Mouse (Mus musculus) intestine, embryonic 14.5 days (tissue): ENCODE measurements around the gene Ythdc1. TPM values are rescaled to one million over a fixed set of nuclear protein-coding genes. Genes with fewer than 3 reads are reported as not detected.
"Not testable (repeated sequence)": the region's sequence is repeated elsewhere in the genome, so short reads cannot be mapped to it uniquely, and the experiment has no call there.

Experiments
- ATAC-seq: fragments of 200-750 bp; cut with Nextera tagmentation; replicated peaks from 2 replicates; pipeline ENCODE4 v1.8.0; 2017; ENCODE audit warnings: low read depth, moderate number of reproducible peaks, moderate TSS enrichment, moderate library complexity; ENCODE audit not compliant: low FRiP score, low TSS enrichment
- DNase-seq: peaks from one replicate; pipeline ENCODE4 v3.0.0-alpha.2; 2018; ENCODE audit warnings: low spot score
- H3K27ac ChIP-seq: fragments of 300-500 bp; sonication (generic); 2 replicates; pipeline ENCODE4 v1.5.1; 2014; ENCODE audit warnings: low read depth, mild to moderate bottlenecking, control low read depth
- H3K27me3 ChIP-seq: fragments of 300-500 bp; sonication (generic); replicated peaks from 2 replicates; pipeline ENCODE4 v1.6.1; 2014; ENCODE audit warnings: low read length, control low read depth; ENCODE audit not compliant: control insufficient read depth, insufficient read depth
- H3K36me3 ChIP-seq: fragments of 300-500 bp; sonication (generic); 2 replicates; pipeline ENCODE4 v1.6.1; 2014; ENCODE audit warnings: low read length, control low read depth; ENCODE audit not compliant: control insufficient read depth, insufficient read depth
- H3K4me1 ChIP-seq: fragments of 300-500 bp; sonication (generic); replicated peaks from 2 replicates; pipeline ENCODE4 v1.6.1; 2014; ENCODE audit warnings: low read length, control low read depth, mixed read lengths; ENCODE audit not compliant: control insufficient read depth, insufficient read depth
- H3K4me2 ChIP-seq: fragments of 300-500 bp; sonication (generic); 2 replicates; pipeline ENCODE4 v1.6.1; 2014; ENCODE audit warnings: low read length
- H3K4me3 ChIP-seq: fragments of 300-500 bp; sonication (generic); 2 replicates; pipeline ENCODE4 v1.5.1; 2014; ENCODE audit warnings: low read depth, low read length, control low read depth, mixed read lengths
- H3K9ac ChIP-seq: fragments of 300-500 bp; sonication (generic); 2 replicates; pipeline ENCODE4 v1.6.1; 2014; ENCODE audit warnings: mild to moderate bottlenecking, low read length
- H3K9me3 ChIP-seq: fragments of 300-500 bp; sonication (generic); 2 replicates; pipeline ENCODE4 v1.6.1; 2016; ENCODE audit warnings: low read length, control low read depth; ENCODE audit not compliant: control insufficient read depth
- WGBS: fragments of 180-500 bp; shearing (Covaris S2); extraction: QIAGEN DNeasy Blood & Tissue Kit; methylation state at CpG from one replicate; pipeline ENCODE4 v1.1.7; 2014; 5-methylcytosine and 5-hydroxymethylcytosine counted together
- polyA plus RNA-seq: library from polyadenylated mRNA; unstranded; fragments of >200 nt; fragmentation: Nextera tagmentation; extraction: Ambion mirVana; gene quantifications from 2 replicates; pipeline ENCODE4 v1.2.1, GENCODE M21; 2014

Ythdc1 gene
- polyA plus RNA-seq, 1 experiment from 2014 or later: 43.0 TPM

DNA sequence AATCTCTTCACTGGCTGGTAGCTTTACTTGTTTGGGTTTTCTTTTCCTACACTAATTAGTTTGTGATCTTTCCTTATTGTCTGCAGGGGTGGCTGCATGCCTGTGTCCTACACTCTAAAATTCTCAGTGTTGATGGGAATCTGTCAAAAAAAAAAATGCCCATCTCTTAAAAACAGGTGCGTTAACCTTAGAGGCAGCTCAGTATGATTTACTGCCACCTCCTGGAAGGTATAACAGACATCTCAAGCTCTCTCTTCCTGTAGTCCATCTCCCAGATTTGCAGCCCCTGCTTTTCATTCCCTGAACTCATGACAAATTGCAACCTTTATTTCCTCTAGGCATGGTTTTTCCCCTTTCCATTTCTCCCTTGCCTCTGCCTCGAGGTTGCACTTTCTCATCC lies 14.1 kb upstream of the Ythdc1 start:
- H3K4me2 ChIP-seq: no peak overlapping the region
- H3K27me3 ChIP-seq: no peaks in the 10 kb centered on the region
- H3K4me1 ChIP-seq: no peaks in the 10 kb centered on the region
- DNase-seq (no peak), ATAC-seq (no peak)
- H3K27ac ChIP-seq: no peak overlapping the region
- WGBS: 20% methylated on average over 2 of the region's 2 CpGs
- H3K9me3 ChIP-seq: no peaks in the 10 kb centered on the region
- no peak overlapping the region for H3K4me3 ChIP-seq
- no peaks in the 10 kb centered on the region for H3K36me3 ChIP-seq
- H3K9ac ChIP-seq: no peak overlapping the region

DNA sequence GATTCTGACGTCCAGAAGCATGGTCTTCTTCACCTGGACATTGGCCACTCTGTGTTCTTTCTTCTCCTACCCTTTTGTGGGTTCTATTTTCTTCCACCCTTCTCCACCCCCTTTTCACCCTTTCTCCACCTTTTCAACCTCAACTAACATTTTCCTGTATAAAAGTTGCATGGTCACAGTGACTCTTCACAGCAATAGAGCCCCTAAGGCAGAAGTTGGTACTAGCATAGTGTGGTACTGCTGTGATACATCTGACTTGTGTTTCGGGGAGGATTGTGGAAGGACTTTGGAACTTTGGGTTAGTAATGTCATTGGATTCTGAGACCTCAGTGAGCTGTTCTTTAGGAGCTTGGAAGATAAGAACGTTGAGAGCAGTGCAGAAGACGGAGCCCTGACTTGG lies 11.8 kb upstream of the Ythdc1 start:
- no peak for ATAC-seq
- Histone ChIP-seq H3K27ac (no peak overlapping the region), H3K4me3 (no peak overlapping the region), H3K27me3 (no peaks in the 10 kb centered on the region), H3K36me3 (no peaks in the 10 kb centered on the region), H3K9me3 (no peaks in the 10 kb centered on the region), H3K4me2 (no peak overlapping the region), H3K4me1 (no peaks in the 10 kb centered on the region), H3K9ac (no peak overlapping the region)
- WGBS: 52% methylated on average over 4 of the region's 4 CpGs
- DNase-seq: no peak

DNA sequence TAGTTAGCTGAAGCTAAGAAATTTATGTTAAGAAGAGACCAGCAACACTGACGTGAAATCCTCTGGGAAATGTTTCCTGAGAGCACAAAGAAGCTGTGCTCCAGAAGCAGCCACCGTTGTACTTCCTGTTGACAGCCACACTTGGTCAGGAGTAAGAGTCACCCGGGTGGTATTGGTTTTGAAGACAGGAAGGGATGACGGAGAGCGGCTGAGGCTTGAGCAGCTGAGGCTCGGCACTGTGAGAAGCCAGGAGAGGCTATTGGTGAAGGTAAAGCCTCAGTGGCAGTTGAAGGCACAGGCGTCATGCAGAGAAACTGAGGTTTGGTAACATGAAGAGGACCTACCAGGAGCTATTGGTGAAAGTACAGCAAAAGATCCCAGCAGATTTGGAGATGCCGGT lies 11.2 kb upstream of the Ythdc1 start:
- H3K27ac ChIP-seq: no peak overlapping the region
- no peak overlapping the region for H3K9ac ChIP-seq
- ATAC-seq (no peak), DNase-seq (no peak)
- WGBS: 66% methylated on average over 8 of the region's 8 CpGs
- no peaks in the 10 kb centered on the region for H3K27me3 ChIP-seq
- no peak overlapping the region for H3K4me3 ChIP-seq
- H3K4me2 ChIP-seq: no peak overlapping the region
- H3K36me3 ChIP-seq: no peaks in the 10 kb centered on the region
- H3K4me1 ChIP-seq: no peaks in the 10 kb centered on the region
- H3K9me3 ChIP-seq: no peaks in the 10 kb centered on the region

DNA sequence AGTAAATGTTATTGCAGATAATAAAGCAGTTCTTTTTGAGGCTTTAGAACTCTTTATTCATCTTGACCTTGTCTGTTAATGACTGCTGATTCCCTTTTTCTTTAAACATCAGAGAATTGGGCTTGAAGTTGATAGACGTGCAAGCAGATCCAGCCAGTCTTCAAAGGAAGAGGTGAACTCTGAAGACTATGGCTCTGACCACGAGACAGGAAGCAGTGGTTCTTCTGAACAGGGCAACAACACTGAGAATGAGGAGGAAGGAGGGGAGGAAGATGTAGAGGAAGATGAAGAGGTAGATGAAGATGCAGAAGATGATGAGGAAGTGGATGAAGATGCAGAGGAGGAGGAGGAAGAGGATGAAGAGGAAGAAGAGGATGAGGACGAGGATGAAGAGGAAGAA lies 12.8 kb downstream of the Ythdc1 start:
- Histone ChIP-seq H3K9me3 (no peaks in the 10 kb centered on the region), H3K27ac (no peak overlapping the region), H3K27me3 (no peaks in the 10 kb centered on the region), H3K4me2 (no peak overlapping the region), H3K9ac (no peak overlapping the region), H3K4me1 (no peaks in the 10 kb centered on the region), H3K36me3 (peaks cover 52% of the 10 kb centered on the region), H3K4me3 (no peak overlapping the region)
- DNase-seq (no peak), ATAC-seq (no peak)
- WGBS: 83% methylated on average over 3 of the region's 3 CpGs

DNA sequence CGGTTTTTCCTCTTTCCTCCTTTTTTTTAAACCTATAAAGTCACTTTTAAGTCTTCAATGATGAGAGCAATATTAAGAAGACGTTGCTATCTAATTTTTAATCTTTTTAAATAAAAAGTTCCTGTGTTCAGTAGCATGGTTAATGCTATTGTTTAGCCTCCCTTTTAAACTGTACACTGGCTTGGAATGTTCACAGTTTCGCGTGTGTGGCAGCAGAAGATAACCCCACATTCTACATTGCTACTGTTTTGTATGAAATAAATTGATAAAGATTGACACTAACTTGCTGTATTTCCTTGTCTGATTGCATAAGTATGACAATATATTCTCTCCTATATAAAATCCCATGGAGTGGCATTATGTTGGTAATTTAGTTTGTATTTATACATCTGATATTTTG lies 32.4 kb downstream of the Ythdc1 start:
- not testable (repeated sequence) for H3K9me3 ChIP-seq, H3K4me1 ChIP-seq, H3K4me3 ChIP-seq, H3K4me2 ChIP-seq, ATAC-seq, H3K27me3 ChIP-seq, H3K27ac ChIP-seq, DNase-seq, H3K9ac ChIP-seq
- WGBS: 89% methylated on average over 4 of the region's 4 CpGs
- H3K36me3 ChIP-seq: peaks cover 45% of the 10 kb centered on the region

DNA sequence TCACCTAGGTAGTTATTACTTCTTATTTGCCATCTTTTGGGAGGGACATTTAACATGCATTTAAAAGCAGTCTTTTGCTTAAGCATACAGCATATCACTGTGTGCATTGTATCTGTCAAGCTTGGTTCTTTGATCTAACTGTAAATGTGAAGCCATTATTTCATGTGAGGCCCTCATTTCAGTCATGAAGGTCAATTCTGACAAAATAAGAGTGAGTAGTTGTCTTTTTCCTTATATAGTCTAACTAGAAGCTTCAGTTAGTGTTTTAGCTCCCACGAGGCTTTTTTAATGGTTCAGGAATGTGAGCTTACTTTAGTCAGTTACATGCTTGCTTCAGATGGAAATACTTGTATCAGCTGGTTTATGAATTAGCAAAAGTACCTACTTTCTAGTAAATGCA lies 34.1 kb downstream of the Ythdc1 start:
- no peaks in the 10 kb centered on the region for H3K4me1 ChIP-seq
- no peak overlapping the region for H3K27ac ChIP-seq
- WGBS: 81% methylated on average over 1 of the region's 1 CpGs
- peaks cover 36% of the 10 kb centered on the region for H3K36me3 ChIP-seq
- DNase-seq: no peak
- H3K9ac ChIP-seq: no peak overlapping the region
- no peaks in the 10 kb centered on the region for H3K9me3 ChIP-seq
- no peak overlapping the region for H3K4me3 ChIP-seq
- H3K27me3 ChIP-seq: no peaks in the 10 kb centered on the region
- ATAC-seq: no peak
- no peak overlapping the region for H3K4me2 ChIP-seq

DNA sequence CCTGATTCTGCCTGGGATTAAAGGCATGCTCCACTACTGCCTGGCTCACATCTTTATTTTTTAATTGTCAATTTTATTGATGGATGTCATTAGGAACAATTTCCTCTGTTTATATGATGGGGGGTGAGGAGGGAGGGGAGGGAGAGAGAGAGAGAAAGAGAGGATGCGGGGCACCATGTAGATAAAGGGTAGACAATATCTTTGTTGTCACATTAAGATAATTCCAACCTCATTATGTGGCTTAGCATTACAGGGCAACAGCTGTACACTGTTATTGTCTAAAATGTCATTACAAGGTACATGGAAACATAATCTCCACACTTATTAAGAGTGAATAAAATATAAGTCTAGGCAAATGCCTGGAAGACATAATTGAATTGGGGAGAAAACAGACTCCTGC lies 35.5 kb downstream of the Ythdc1 start:
- ATAC-seq (no peak), DNase-seq (no peak)
- H3K36me3 ChIP-seq: peaks cover 32% of the 10 kb centered on the region
- H3K4me1 ChIP-seq: no peaks in the 10 kb centered on the region
- no peak overlapping the region for H3K4me2 ChIP-seq
- WGBS: 68% methylated on average over 1 of the region's 1 CpGs
- H3K27me3 ChIP-seq: no peaks in the 10 kb centered on the region
- no peak overlapping the region for H3K4me3 ChIP-seq
- no peak overlapping the region for H3K9ac ChIP-seq
- H3K27ac ChIP-seq: no peak overlapping the region
- H3K9me3 ChIP-seq: no peaks in the 10 kb centered on the region

DNA sequence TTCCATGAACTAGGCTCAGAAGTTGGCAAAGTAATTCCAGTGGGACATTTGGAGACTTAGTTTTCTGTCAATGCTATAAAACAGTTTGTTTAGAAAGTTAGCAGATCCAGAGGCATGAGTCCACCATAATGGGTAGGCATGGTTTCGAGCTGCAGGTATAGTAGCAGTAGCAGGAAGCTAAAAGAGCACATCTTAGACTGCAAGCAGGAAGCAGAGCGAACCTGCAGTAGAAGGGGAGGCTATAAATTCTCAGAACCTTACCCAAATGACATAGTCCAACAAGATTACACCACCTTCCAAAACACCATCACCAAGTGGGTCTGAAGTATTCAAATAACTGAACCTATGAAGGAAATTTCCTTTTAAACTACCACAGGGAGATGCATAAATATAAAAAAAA lies 36.2 kb downstream of the Ythdc1 start:
- WGBS: 88% methylated on average over 2 of the region's 2 CpGs

DNA sequence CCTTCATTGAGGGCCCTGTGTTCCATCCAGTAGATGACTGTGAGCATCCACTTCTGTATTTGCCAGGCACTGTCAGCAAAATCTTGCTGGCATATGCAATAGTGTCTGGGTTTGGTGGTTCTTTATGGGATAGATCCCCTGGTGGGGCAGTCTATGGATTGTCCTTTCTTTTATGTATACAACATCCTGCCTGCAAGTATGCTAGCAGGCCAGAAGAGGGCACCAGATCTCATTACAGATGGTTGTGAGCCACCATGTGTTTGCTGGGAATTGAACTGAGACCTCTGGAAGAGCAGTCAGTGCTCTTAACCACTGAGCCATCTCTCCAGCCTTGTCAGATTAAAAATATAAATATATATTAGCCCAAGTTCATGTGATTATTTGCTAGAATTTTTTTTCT lies 37.2 kb downstream of the Ythdc1 start:
- not testable (repeated sequence) for ATAC-seq, H3K27me3 ChIP-seq, H3K27ac ChIP-seq, H3K4me3 ChIP-seq, DNase-seq, H3K4me2 ChIP-seq, H3K4me1 ChIP-seq, H3K9me3 ChIP-seq, H3K9ac ChIP-seq
- H3K36me3 ChIP-seq: peaks cover 16% of the 10 kb centered on the region

More for the DNA sequence above, 36.2 kb downstream of the Ythdc1 start:
- no peak overlapping the region for H3K4me3 ChIP-seq
- no peak overlapping the region for H3K4me2 ChIP-seq
- no peak for DNase-seq
- H3K9me3 ChIP-seq: no peaks in the 10 kb centered on the region
- no peak overlapping the region for H3K9ac ChIP-seq
- no peak for ATAC-seq
- no peak overlapping the region for H3K27ac ChIP-seq
- H3K27me3 ChIP-seq: no peaks in the 10 kb centered on the region
- no peaks in the 10 kb centered on the region for H3K4me1 ChIP-seq
- H3K36me3 ChIP-seq: peaks cover 27% of the 10 kb centered on the region
